Mouse (Mus musculus) testis, adult 2 months (tissue): ENCODE results near the gene Ccdc47.

Experiments used
- CTCF ChIP-seq: fragments of 200-500 bp; IDR thresholded peaks from 2 replicates; pipeline ENCODE4 v1.5.1; 2012; ENCODE audit warnings: low read depth, mild to moderate bottlenecking, inconsistent platforms, low read length, moderate library complexity; ENCODE audit not compliant: control insufficient read depth, insufficient read depth, insufficient replicate concordance
- POLR2A ChIP-seq: fragments of 200-500 bp; IDR thresholded peaks from 2 replicates; pipeline ENCODE4 v1.6.1; 2012; ENCODE audit warnings: low read depth, mild to moderate bottlenecking, inconsistent platforms, low read length, moderate library complexity; ENCODE audit not compliant: control insufficient read depth

DNA sequence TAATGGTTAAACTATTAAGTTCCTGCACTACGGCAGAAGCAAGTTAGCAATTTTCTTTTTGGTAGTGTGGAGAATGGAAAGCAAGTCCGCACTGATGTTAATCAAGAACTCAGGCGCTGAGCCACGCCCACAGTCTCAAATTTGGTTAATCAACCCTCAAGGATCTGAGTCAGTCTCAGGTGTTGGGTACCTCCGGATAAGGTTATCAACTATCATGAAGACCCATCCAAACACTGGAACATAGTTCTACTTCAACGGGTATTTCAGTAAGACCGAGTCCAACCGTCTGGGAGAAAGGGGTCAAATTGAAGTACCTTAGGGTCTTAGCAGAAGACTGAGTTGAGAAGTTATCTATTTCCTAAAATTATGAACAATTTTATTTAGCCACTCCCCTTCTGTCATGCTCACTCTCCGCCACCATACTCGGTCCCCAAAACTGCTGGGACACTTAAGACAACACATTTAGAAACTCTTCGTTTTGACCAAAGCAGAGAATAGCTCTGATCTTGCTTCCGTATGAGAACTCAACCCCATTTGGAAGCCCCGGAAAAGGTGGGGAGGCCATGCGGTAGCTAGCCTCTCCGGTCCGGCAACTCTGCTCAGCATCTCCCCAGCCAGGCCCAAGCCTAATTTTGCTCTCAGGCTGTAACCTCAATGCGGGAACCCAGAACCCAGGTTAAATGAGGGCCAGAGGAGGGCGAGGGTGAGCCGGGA is 23.3 kb downstream of the Ccdc47 start:
- TF ChIP-seq POLR2A (no peak), CTCF (no peak)
